Mouse (Mus musculus): ENCODE results near the gene Vps37c. TPM values are rescaled to one million over a fixed set of nuclear protein-coding genes. Genes with fewer than 3 reads are reported as not detected.
A peak's percentile ranks its signal among the peaks of the same experiment; 100 is the strongest.

Gene Vps37c
- polyA plus RNA-seq, 2 experiments: 6.0 to 9.3 TPM

GRCm38 (mm10) chr19:10671854-10672417 lies 16.6 kb upstream of the Vps37c start:
- 61% methylated on average over 9 of the region's 9 CpGs for WGBS (ENCODE audit: insufficient replicate concordance)
- no peak overlapping the region for H3K27ac ChIP-seq
- no peak overlapping the region for H3K9ac ChIP-seq (replicated peaks)
- H3K4me3 ChIP-seq (ENCODE audit: insufficient read depth in 1 of 2, low read depth in 2 of 2, low read length in 2 of 2): no peak overlapping the region
- ATAC-seq (ENCODE audit: insufficient read depth) (no peak), DNase-seq (ENCODE audit: low read depth in 3 of 3, low spot score in 3 of 3) (no peak)
- H3K27me3 ChIP-seq (ENCODE audit: control insufficient read depth, insufficient read depth, low read length): no peaks in the 10 kb centered on the region
- H3K4me1 ChIP-seq (replicated peaks; ENCODE audit: control insufficient read depth in 2 of 2, insufficient read depth in 2 of 2, low read length in 1 of 2): peaks cover 0 to 9% of the 10 kb centered on the region in 2 experiments; a peak in 2 of 4 replicates
- TF ChIP-seq EP300 (IDR thresholded peaks at IDR 0.05; ENCODE audit: low read depth) (no peak), CTCF (IDR thresholded peaks at IDR 0.05; ENCODE audit: low read depth) (no peak)
- H3K4me2 ChIP-seq (ENCODE audit: low read depth): no peak overlapping the region
- H3K36me3 ChIP-seq (replicated peaks; ENCODE audit: control insufficient read depth, insufficient read depth, low read depth): no peaks in the 10 kb centered on the region
- no peaks in the 10 kb centered on the region for H3K9me3 ChIP-seq (ENCODE audit: control insufficient read depth, low read length)

GRCm38 (mm10) chr19:10673275-10673674 lies 15.3 kb upstream of the Vps37c start:
- no peaks in the 10 kb centered on the region for H3K9me3 ChIP-seq (ENCODE audit: control insufficient read depth, low read length)
- 58% methylated on average over 1 of the region's 1 CpGs for WGBS (ENCODE audit: insufficient replicate concordance)
- H3K9ac ChIP-seq (replicated peaks): no peak overlapping the region
- H3K4me1 ChIP-seq (replicated peaks; ENCODE audit: control insufficient read depth in 2 of 2, insufficient read depth in 2 of 2, low read length in 1 of 2): peaks cover 6 to 14% of the 10 kb centered on the region in 2 experiments
- no peak overlapping the region for H3K4me2 ChIP-seq (ENCODE audit: low read depth)
- ATAC-seq (ENCODE audit: insufficient read depth) (no peak), DNase-seq (ENCODE audit: low read depth in 3 of 3, low spot score in 3 of 3) (no peak)
- no peaks in the 10 kb centered on the region for H3K36me3 ChIP-seq (replicated peaks; ENCODE audit: control insufficient read depth, insufficient read depth, low read depth)
- no peak overlapping the region for H3K27ac ChIP-seq
- TF ChIP-seq CTCF (IDR thresholded peaks at IDR 0.05; ENCODE audit: low read depth) (no peak), EP300 (IDR thresholded peaks at IDR 0.05; ENCODE audit: low read depth) (no peak)
- no peaks in the 10 kb centered on the region for H3K27me3 ChIP-seq (ENCODE audit: control insufficient read depth, insufficient read depth, low read length)
- no peak overlapping the region for H3K4me3 ChIP-seq (ENCODE audit: insufficient read depth in 1 of 2, low read depth in 2 of 2, low read length in 2 of 2)

- Histone ChIP-seq H3K4me1 (replicated peaks; ENCODE audit: control insufficient read depth in 2 of 2, insufficient read depth in 2 of 2, low read length in 1 of 2) (peaks cover 6 to 9% of the 10 kb centered on the region in 2 experiments), H3K27me3 (ENCODE audit: control insufficient read depth, insufficient read depth, low read length) (no peaks in the 10 kb centered on the region), H3K27ac (no peak overlapping the region), H3K9ac (replicated peaks) (no peak overlapping the region), H3K36me3 (replicated peaks; ENCODE audit: control insufficient read depth, insufficient read depth, low read depth) (no peaks in the 10 kb centered on the region), H3K4me3 (ENCODE audit: insufficient read depth in 1 of 2, low read depth in 2 of 2, low read length in 2 of 2) (no peak overlapping the region), H3K9me3 (ENCODE audit: control insufficient read depth, low read length) (no peaks in the 10 kb centered on the region), H3K4me2 (ENCODE audit: low read depth) (no peak overlapping the region)
- no peak for DNase-seq (ENCODE audit: low read depth in 3 of 3, low spot score in 3 of 3)
- no peak for ATAC-seq (ENCODE audit: insufficient read depth)
- TF ChIP-seq CTCF (IDR thresholded peaks at IDR 0.05; ENCODE audit: low read depth) (no peak), EP300 (IDR thresholded peaks at IDR 0.05; ENCODE audit: low read depth) (no peak)
- WGBS (ENCODE audit: insufficient replicate concordance): 78% methylated on average over 16 of the region's 16 CpGs
Measured at GRCm38 (mm10) chr19:10676656-10677055, 11.9 kb upstream of the Vps37c start.

DNA sequence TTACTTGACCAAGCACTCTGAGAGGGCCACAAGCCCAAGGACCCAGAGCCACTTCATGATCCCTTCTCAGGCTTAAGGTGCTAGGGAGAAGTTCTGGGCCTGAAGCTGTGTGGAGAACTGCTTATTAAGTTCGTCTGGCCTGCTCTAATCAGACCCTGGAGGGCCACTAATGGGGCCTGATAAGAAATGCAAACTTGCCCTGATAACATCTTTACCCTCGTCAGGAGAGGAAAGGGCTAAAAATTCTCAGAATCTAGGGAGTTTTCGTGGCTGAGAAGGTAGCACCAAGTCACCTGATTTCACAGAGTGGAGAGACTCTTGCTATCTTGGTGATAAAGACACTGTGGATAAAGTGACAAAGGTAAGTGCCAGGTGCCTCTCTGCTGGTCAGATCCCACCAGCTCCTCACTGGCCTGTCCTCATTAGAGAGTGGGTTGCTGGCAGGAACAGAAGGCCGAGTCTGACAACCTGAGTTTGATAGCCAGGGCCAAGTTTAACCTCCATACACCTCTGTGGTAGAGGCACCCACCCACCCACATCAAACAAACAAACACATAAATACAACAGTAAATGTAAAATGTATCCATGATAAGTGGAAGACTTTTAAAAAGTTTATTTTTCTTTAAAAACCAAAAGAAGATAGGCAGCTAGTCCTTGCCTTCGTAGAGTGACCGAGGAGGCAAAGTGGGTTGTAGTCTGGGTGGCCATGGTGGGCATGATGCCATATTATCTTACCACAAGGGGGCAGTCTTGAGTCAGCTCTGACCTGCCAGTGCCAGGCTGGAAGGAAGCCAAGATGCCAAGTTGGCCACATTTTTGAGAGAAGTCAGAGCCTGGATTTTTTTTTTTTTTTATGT lies 10.4 kb upstream of the Vps37c start, which contains the start of gene Pga5:
TSS of gene Pga5 (minus strand) at position 157 of the 857 bp plus-strand sequence.
- ATAC-seq (ENCODE audit: insufficient read depth) (peak; percentile 56; the same call in 1 of the 2 replicates), DNase-seq (ENCODE audit: low read depth in 3 of 3, low spot score in 3 of 3) (no peak)
- no peaks in the 10 kb centered on the region for H3K36me3 ChIP-seq (replicated peaks; ENCODE audit: control insufficient read depth, insufficient read depth, low read depth)
- no peaks in the 10 kb centered on the region for H3K9me3 ChIP-seq (ENCODE audit: control insufficient read depth, low read length)
- H3K27ac ChIP-seq: no peak within 1 kb of the TSS
- peaks cover 5 to 6% of the 10 kb centered on the region in 2 experiments for H3K4me1 ChIP-seq (replicated peaks; ENCODE audit: control insufficient read depth in 2 of 2, insufficient read depth in 2 of 2, low read length in 1 of 2)
- no peak within 1 kb of the TSS for H3K4me3 ChIP-seq (ENCODE audit: insufficient read depth in 1 of 2, low read depth in 2 of 2, low read length in 2 of 2)
- H3K27me3 ChIP-seq (ENCODE audit: control insufficient read depth, insufficient read depth, low read length): no peaks in the 10 kb centered on the region
- H3K9ac ChIP-seq (replicated peaks): no peak within 1 kb of the TSS; the same call in 1 of the 2 replicates
- TF ChIP-seq EP300 (IDR thresholded peaks at IDR 0.05; ENCODE audit: low read depth) (no peak), CTCF (IDR thresholded peaks at IDR 0.05; ENCODE audit: low read depth) (peak; percentile 95)
- H3K4me2 ChIP-seq (ENCODE audit: low read depth): no peak within 1 kb of the TSS
- 9% methylated on average over 6 of the region's 6 CpGs for WGBS (ENCODE audit: insufficient replicate concordance)

GRCm38 (mm10) chr19:10678772-10679067 lies 9.8 kb upstream of the Vps37c start:
- no peak for DNase-seq (ENCODE audit: low read depth in 3 of 3, low spot score in 3 of 3)
- no peak for ATAC-seq (ENCODE audit: insufficient read depth)
- H3K4me1 ChIP-seq (replicated peaks; ENCODE audit: control insufficient read depth in 2 of 2, insufficient read depth in 2 of 2, low read length in 1 of 2): peaks cover 5 to 6% of the 10 kb centered on the region in 2 experiments
- H3K4me2 ChIP-seq (ENCODE audit: low read depth): no peak overlapping the region
- H3K27ac ChIP-seq: no peak overlapping the region
- H3K9ac ChIP-seq (replicated peaks): no peak overlapping the region
- TF ChIP-seq CTCF (IDR thresholded peaks at IDR 0.05; ENCODE audit: low read depth) (no peak), EP300 (IDR thresholded peaks at IDR 0.05; ENCODE audit: low read depth) (no peak)
- H3K27me3 ChIP-seq (ENCODE audit: control insufficient read depth, insufficient read depth, low read length): no peaks in the 10 kb centered on the region
- H3K36me3 ChIP-seq (replicated peaks; ENCODE audit: control insufficient read depth, insufficient read depth, low read depth): no peaks in the 10 kb centered on the region
- H3K4me3 ChIP-seq (ENCODE audit: insufficient read depth in 1 of 2, low read depth in 2 of 2, low read length in 2 of 2): no peak overlapping the region
- H3K9me3 ChIP-seq (ENCODE audit: control insufficient read depth, low read length): no peaks in the 10 kb centered on the region
- WGBS (ENCODE audit: insufficient replicate concordance): 69% methylated on average over 1 of the region's 1 CpGs
